Mouse (Mus musculus) frontal cortex, postnatal 14 days (tissue): Measurements from ENCODE around the gene Klf3.

Experiments
- DNase-seq, 2 experiments: peaks; one replicate each; pipeline ENCODE4 v3.0.0; 2022; ENCODE audit warnings: low spot score in 2 of 2

The Klf3 gene

GRCm38 (mm10) chr5:64802795-64803719 is at the start of gene Klf3:
Gene Klf3, plus strand, starts transcription at chr5:64803388.
- peak; percentile 66 for DNase-seq

GRCm38 (mm10) chr5:64762295-64762694 is 40.9 kb upstream of the Klf3 start:
- no peak for DNase-seq

GRCm38 (mm10) chr5:64764452-64764851 is 38.7 kb upstream of the Klf3 start:
- no peak for DNase-seq

- no peak for DNase-seq
These were observed 37.4 kb upstream of the Klf3 start for GRCm38 (mm10) chr5:64765765-64766164.

- DNase-seq = no peak
These were observed 36.6 kb upstream of the Klf3 start for GRCm38 (mm10) chr5:64766626-64767025.

GRCm38 (mm10) chr5:64771619-64772018 is 31.6 kb upstream of the Klf3 start:
- DNase-seq = no peak

- DNase-seq = no peak
These were observed 25.0 kb upstream of the Klf3 start for GRCm38 (mm10) chr5:64778211-64778610.

GRCm38 (mm10) chr5:64779285-64779684 is 23.9 kb upstream of the Klf3 start:
- DNase-seq = no peak

- DNase-seq = no peak
These were observed 22.4 kb upstream of the Klf3 start for GRCm38 (mm10) chr5:64780778-64781177.

GRCm38 (mm10) chr5:64788175-64788574 is 15.0 kb upstream of the Klf3 start:
- DNase-seq = no peak

GRCm38 (mm10) chr5:64798209-64798608 is 5.0 kb upstream of the Klf3 start:
- no peak for DNase-seq

GRCm38 (mm10) chr5:64801545-64801944 is 1.6 kb upstream of the Klf3 start:
- no peak for DNase-seq

- DNase-seq = no peak
These were observed 1.0 kb upstream of the Klf3 start for GRCm38 (mm10) chr5:64802143-64802542.

GRCm38 (mm10) chr5:64803720-64804462 is 703 bp downstream of the Klf3 start:
- DNase-seq = no peak

GRCm38 (mm10) chr5:64805131-64805872 is 2.1 kb downstream of the Klf3 start:
- no peak for DNase-seq

- DNase-seq = no peak
These were observed 2.8 kb downstream of the Klf3 start for GRCm38 (mm10) chr5:64805873-64806505.

GRCm38 (mm10) chr5:64806600-64806999 is 3.4 kb downstream of the Klf3 start:
- DNase-seq = no peak

GRCm38 (mm10) chr5:64807159-64807558 is 4.0 kb downstream of the Klf3 start:
- no peak for DNase-seq

GRCm38 (mm10) chr5:64807603-64808002 is 4.4 kb downstream of the Klf3 start:
- no peak for DNase-seq

GRCm38 (mm10) chr5:64808106-64809010 is 5.2 kb downstream of the Klf3 start:
- DNase-seq = no peak

GRCm38 (mm10) chr5:64809257-64809656 is 6.1 kb downstream of the Klf3 start:
- no peak for DNase-seq
